Mouse (Mus musculus): ENCODE results near the gene Olfr777. TPM values are rescaled to one million over a fixed set of nuclear protein-coding genes. Genes with fewer than 3 reads are reported as not detected.
"Not testable (repeated sequence)": the region's sequence is repeated elsewhere in the genome, so short reads cannot be mapped to it uniquely, and the experiment has no call there.

Gene Olfr777
- 0.09 TPM in 1 of 2 replicates, not detected in the other for polyA plus RNA-seq (2015; fragmentation: Nextera tagmentation; extraction: Ambion mirVana)

DNA sequence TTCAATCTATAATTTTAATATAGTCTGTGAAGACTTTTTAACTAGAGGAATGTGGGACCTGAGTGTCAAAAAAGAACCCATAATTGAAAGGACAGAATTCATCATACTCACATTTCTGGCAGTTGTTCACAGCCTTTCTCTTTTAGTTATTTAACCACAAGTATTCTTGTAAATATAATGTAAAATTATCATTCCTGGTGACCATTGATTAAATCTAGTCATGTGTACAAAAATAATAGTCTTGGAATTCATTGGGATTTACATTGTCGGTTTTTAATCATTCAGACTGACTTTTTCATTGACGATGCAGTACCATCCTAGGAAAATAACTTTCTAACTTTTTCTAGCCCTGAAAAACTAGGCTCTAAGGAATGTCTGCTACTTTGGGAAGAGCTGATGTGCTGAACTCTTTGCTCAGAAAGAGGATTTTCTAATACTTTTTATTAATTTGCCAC is at the start of gene Olfr777:
TSS of gene Olfr777 (minus strand) at position 405 of the 455 bp plus-strand sequence.
- Histone ChIP-seq H3K9ac (replicated peaks; ENCODE audit: low read depth, low read length) (no peak within 1 kb of the TSS), H3K4me2 (ENCODE audit: low read length) (no peak within 1 kb of the TSS), H3K36me3 (ENCODE audit: control insufficient read depth, insufficient read depth) (no peaks in the 10 kb centered on the region), H3K9me3 (ENCODE audit: control insufficient read depth, low read length) (no peaks in the 10 kb centered on the region), H3K27ac (ENCODE audit: low read length) (no peak within 1 kb of the TSS), H3K4me3 (replicated peaks; ENCODE audit: low read length) (no peak within 1 kb of the TSS), H3K27me3 (replicated peaks; ENCODE audit: control insufficient read depth, insufficient read depth, low read length) (no peaks in the 10 kb centered on the region), H3K4me1 (replicated peaks; ENCODE audit: control insufficient read depth, insufficient read depth, low read length) (no peaks in the 10 kb centered on the region)
- no peak for ATAC-seq
- 93% methylated on average over 2 of the region's 2 CpGs for WGBS

DNA sequence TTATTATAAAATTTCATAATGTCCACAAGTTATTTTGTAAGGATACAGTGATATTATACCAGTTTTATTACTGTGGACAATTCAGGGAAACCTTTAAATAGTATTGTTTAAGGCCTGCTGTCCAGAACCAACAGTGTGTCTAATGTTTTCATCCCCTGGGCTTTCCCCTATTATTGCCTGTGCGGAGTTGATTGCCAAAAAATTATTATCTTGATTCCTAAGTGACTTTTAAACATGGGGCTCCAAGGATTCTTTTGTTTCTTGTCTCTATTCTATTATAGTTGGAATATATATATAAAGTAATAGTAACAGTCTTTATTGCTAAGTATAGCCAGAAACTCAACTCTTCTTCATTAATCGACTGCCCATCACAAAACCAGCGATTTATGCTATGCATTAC is 46.5 kb upstream of the Olfr777 start, which contains the start of gene Olfr780:
TSS of gene Olfr780 (plus strand) at position 301 of the 400 bp plus-strand sequence.
- ATAC-seq = no peak
- Histone ChIP-seq H3K27ac (ENCODE audit: low read length) (no peak within 1 kb of the TSS), H3K4me3 (replicated peaks; ENCODE audit: low read length) (no peak within 1 kb of the TSS), H3K27me3 (replicated peaks; ENCODE audit: control insufficient read depth, insufficient read depth, low read length) (no peaks in the 10 kb centered on the region), H3K9ac (replicated peaks; ENCODE audit: low read depth, low read length) (no peak within 1 kb of the TSS), H3K36me3 (ENCODE audit: control insufficient read depth, insufficient read depth) (no peaks in the 10 kb centered on the region), H3K4me1 (replicated peaks; ENCODE audit: control insufficient read depth, insufficient read depth, low read length) (no peaks in the 10 kb centered on the region), H3K9me3 (ENCODE audit: control insufficient read depth, low read length) (no peaks in the 10 kb centered on the region), H3K4me2 (ENCODE audit: low read length) (no peak within 1 kb of the TSS)
- WGBS = 93% methylated on average over 3 of the region's 3 CpGs

DNA sequence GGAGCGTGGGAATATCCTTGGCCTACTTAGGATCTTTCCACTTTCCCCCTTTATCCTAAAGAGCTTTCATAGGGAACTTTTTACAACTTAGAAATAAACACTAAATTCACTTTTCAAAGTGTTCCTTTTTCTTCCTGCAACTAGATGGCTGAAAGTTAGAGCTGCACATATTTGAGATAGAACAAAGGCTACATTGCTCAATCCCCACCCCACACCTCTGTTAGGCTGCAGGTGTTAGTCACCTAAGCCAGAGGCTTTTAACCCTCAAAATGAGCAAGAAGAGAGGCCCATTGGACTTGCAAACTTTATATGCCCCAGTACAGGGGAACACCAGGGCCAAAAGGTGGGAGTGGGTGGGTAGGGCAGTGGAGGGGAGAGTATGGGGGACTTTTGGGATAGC is 42.2 kb upstream of the Olfr777 start:
- not testable (repeated sequence) for H3K9ac ChIP-seq (replicated peaks; ENCODE audit: low read depth, low read length); H3K4me2 ChIP-seq (ENCODE audit: low read length); H3K27me3 ChIP-seq (replicated peaks; ENCODE audit: control insufficient read depth, insufficient read depth, low read length); H3K9me3 ChIP-seq (ENCODE audit: control insufficient read depth, low read length); H3K4me1 ChIP-seq (replicated peaks; ENCODE audit: control insufficient read depth, insufficient read depth, low read length); H3K4me3 ChIP-seq (replicated peaks; ENCODE audit: low read length); H3K27ac ChIP-seq (ENCODE audit: low read length); ATAC-seq; H3K36me3 ChIP-seq (ENCODE audit: control insufficient read depth, insufficient read depth)
- WGBS = no CpG with 5 or more reads among the region's 1 CpGs

DNA sequence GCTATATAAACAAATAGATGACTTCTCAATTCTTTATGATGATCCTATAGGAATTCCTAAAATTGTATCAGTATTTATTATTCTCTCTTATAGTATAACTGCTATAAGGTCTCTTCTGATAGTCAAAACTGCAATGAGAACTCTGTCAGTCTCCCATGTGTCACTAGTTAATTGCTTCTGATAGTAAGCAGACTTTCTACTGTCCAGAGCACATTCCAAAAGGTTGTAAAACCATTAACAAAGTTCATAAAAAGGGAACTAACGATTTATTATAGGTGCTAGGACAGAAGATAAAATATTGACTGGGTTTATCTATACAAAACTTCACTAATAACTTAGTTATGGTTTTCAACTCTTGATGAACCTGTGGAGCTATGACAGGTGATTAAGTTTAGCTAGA is 41.7 kb upstream of the Olfr777 start:
- not testable (repeated sequence) for H3K9ac ChIP-seq (replicated peaks; ENCODE audit: low read depth, low read length); H3K9me3 ChIP-seq (ENCODE audit: control insufficient read depth, low read length); H3K4me1 ChIP-seq (replicated peaks; ENCODE audit: control insufficient read depth, insufficient read depth, low read length); H3K27me3 ChIP-seq (replicated peaks; ENCODE audit: control insufficient read depth, insufficient read depth, low read length); H3K4me2 ChIP-seq (ENCODE audit: low read length); ATAC-seq; H3K4me3 ChIP-seq (replicated peaks; ENCODE audit: low read length); H3K27ac ChIP-seq (ENCODE audit: low read length); H3K36me3 ChIP-seq (ENCODE audit: control insufficient read depth, insufficient read depth)
- 76% methylated on average over 1 of the region's 1 CpGs for WGBS

DNA sequence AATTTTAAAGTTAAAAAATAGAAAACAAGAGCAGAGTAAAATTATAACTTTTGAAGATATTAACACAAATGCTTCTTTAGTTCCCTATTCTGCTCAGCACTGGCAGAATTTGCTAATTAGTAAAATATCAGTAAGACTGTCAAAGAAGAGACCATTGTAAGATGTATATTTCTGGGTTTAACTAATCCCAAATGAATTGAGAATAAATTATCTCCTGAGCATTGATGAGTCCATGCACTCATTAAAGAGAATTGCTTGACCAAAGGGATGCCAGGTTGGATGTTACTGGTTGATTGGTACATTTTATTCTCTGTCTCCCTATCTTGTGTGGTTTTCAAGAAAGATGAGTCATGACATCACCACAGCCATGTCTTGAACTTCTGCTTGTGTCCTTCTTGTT is 12.5 kb downstream of the Olfr777 start, which contains the start of gene Olfr776:
TSS of gene Olfr776 (plus strand) at position 301 of the 400 bp plus-strand sequence.
- no peak within 1 kb of the TSS for H3K27ac ChIP-seq (ENCODE audit: low read length)
- no peaks in the 10 kb centered on the region for H3K4me1 ChIP-seq (replicated peaks; ENCODE audit: control insufficient read depth, insufficient read depth, low read length)
- H3K4me3 ChIP-seq (replicated peaks; ENCODE audit: low read length) = no peak within 1 kb of the TSS
- no peak within 1 kb of the TSS for H3K4me2 ChIP-seq (ENCODE audit: low read length)
- no peaks in the 10 kb centered on the region for H3K27me3 ChIP-seq (replicated peaks; ENCODE audit: control insufficient read depth, insufficient read depth, low read length)
- no peak within 1 kb of the TSS for H3K9ac ChIP-seq (replicated peaks; ENCODE audit: low read depth, low read length)
- H3K9me3 ChIP-seq (ENCODE audit: control insufficient read depth, low read length) = no peaks in the 10 kb centered on the region
- no peaks in the 10 kb centered on the region for H3K36me3 ChIP-seq (ENCODE audit: control insufficient read depth, insufficient read depth)
- ATAC-seq = no peak

DNA sequence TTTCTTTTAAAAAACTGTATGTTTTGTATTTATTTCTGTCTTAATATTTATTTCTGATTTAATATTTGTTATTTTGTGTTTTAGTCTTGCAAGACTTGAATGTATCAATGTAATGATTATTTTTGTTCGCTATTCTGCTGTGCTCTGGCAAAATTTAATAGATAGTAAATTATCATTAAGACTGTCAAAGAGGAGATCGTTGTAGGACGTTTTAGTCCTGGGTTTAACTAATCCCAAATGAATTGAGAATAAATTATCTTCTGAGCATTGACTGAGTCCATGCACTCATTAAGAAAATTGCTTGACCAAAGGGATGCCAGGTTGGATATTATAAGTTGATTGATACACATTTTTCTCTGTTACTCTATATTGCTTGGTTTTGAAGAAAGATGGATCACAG is 23.2 kb downstream of the Olfr777 start, which contains the start of gene Olfr775:
TSS of gene Olfr775 (plus strand) at position 301 of the 400 bp plus-strand sequence.
- no peak within 1 kb of the TSS for H3K9ac ChIP-seq (replicated peaks; ENCODE audit: low read depth, low read length)
- ATAC-seq = no peak
- H3K4me2 ChIP-seq (ENCODE audit: low read length) = no peak within 1 kb of the TSS
- no peaks in the 10 kb centered on the region for H3K4me1 ChIP-seq (replicated peaks; ENCODE audit: control insufficient read depth, insufficient read depth, low read length)
- H3K4me3 ChIP-seq (replicated peaks; ENCODE audit: low read length) = no peak within 1 kb of the TSS
- no peaks in the 10 kb centered on the region for H3K36me3 ChIP-seq (ENCODE audit: control insufficient read depth, insufficient read depth)
- no peaks in the 10 kb centered on the region for H3K27me3 ChIP-seq (replicated peaks; ENCODE audit: control insufficient read depth, insufficient read depth, low read length)
- WGBS = 78% methylated on average over 3 of the region's 3 CpGs
- H3K27ac ChIP-seq (ENCODE audit: low read length) = no peak within 1 kb of the TSS
- H3K9me3 ChIP-seq (ENCODE audit: control insufficient read depth, low read length) = no peaks in the 10 kb centered on the region

DNA sequence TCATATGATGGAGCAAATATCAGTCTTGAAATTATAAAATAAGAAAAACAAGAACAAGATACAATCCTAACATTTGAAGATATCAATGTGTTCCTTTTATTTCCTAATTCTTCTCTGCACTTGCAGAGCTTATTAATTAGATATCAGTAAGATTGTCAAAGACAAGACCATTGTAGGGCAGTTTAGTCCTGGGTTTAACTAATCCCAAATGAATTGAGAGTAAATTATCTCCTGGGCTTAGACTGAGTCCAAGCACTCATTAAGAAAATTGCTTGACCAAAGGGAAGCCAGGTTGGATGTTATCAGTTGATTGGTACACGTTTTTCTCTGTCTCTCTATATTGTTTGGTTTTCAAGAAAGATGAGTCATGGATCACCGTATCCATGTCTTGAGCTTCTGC is 35.4 kb downstream of the Olfr777 start, which contains the start of gene Olfr774:
TSS of gene Olfr774 (plus strand) at position 301 of the 400 bp plus-strand sequence.
- WGBS = 72% methylated on average over 2 of the region's 2 CpGs
- Histone ChIP-seq H3K27ac (ENCODE audit: low read length) (no peak within 1 kb of the TSS), H3K27me3 (replicated peaks; ENCODE audit: control insufficient read depth, insufficient read depth, low read length) (no peaks in the 10 kb centered on the region), H3K4me3 (replicated peaks; ENCODE audit: low read length) (no peak within 1 kb of the TSS), H3K9me3 (ENCODE audit: control insufficient read depth, low read length) (no peaks in the 10 kb centered on the region), H3K9ac (replicated peaks; ENCODE audit: low read depth, low read length) (no peak within 1 kb of the TSS), H3K4me1 (replicated peaks; ENCODE audit: control insufficient read depth, insufficient read depth, low read length) (no peaks in the 10 kb centered on the region), H3K36me3 (ENCODE audit: control insufficient read depth, insufficient read depth) (no peaks in the 10 kb centered on the region), H3K4me2 (ENCODE audit: low read length) (no peak within 1 kb of the TSS)
- no peak for ATAC-seq

DNA sequence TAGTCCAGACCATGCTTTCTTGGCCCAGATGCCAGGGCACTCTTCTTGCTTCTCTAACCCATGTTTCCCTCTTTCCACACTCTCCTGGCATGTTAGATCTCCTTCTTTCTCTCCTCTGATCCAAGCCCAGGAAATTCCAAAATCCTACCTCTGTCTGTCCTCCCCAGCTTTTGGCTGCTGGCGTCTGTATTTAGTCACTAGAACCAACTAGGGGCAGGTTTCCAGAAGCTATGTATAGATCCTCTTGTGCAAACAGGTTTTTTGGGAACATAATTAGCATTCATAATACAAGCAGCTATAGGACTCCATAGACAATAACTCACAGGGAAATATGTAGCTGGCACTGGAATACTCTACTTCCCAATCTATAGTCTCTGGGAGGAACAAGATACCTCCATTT is 40.5 kb downstream of the Olfr777 start:
- ATAC-seq = no peak
- WGBS = 79% methylated on average over 1 of the region's 1 CpGs
- H3K36me3 ChIP-seq (ENCODE audit: control insufficient read depth, insufficient read depth) = no peaks in the 10 kb centered on the region

More for the DNA sequence above, 40.5 kb downstream of the Olfr777 start:
- H3K9me3 ChIP-seq (ENCODE audit: control insufficient read depth, low read length) = no peaks in the 10 kb centered on the region
- H3K27ac ChIP-seq (ENCODE audit: low read length) = no peak overlapping the region
- H3K9ac ChIP-seq (replicated peaks; ENCODE audit: low read depth, low read length) = no peak overlapping the region
- no peak overlapping the region for H3K4me3 ChIP-seq (replicated peaks; ENCODE audit: low read length)
- no peaks in the 10 kb centered on the region for H3K4me1 ChIP-seq (replicated peaks; ENCODE audit: control insufficient read depth, insufficient read depth, low read length)
- no peak overlapping the region for H3K4me2 ChIP-seq (ENCODE audit: low read length)
- no peaks in the 10 kb centered on the region for H3K27me3 ChIP-seq (replicated peaks; ENCODE audit: control insufficient read depth, insufficient read depth, low read length)
